Mouse (Mus musculus) spleen, postnatal 10 days (tissue): ENCODE results near the gene Paf1.

Experiments
- DNase-seq, 2 experiments: peaks; one replicate each; pipeline ENCODE4 v3.0.0; 2021 to 2022; ENCODE audit warnings: low spot score in 2 of 2

Paf1 gene

GRCm38 (mm10) chr7:28370977-28371513, 21.7 kb upstream of the Paf1 start:
- peak; percentile 28 to 35 for DNase-seq

- DNase-seq = peak; percentile 43 to 65
These were observed 21.2 kb upstream of the Paf1 start for GRCm38 (mm10) chr7:28371514-28371989.

- peak; percentile 95 to 97 for DNase-seq
These were observed 20.3 kb upstream of the Paf1 start, which contains the start of gene Plekhg2 for GRCm38 (mm10) chr7:28372251-28373108. Gene Plekhg2, minus strand, starts transcription at chr7:28372599.

GRCm38 (mm10) chr7:28373131-28373581, 19.6 kb upstream of the Paf1 start:
- peak; percentile 60 to 84 for DNase-seq

GRCm38 (mm10) chr7:28373891-28374495, 18.8 kb upstream of the Paf1 start:
- no peak for DNase-seq

- DNase-seq = no peak
These were observed 18.1 kb upstream of the Paf1 start for GRCm38 (mm10) chr7:28374647-28375046.

GRCm38 (mm10) chr7:28375176-28375921, 17.4 kb upstream of the Paf1 start:
- DNase-seq = peak; percentile 77 to 92

GRCm38 (mm10) chr7:28376011-28376771, 16.6 kb upstream of the Paf1 start:
- DNase-seq = peak; percentile 49 to 63

- peak; percentile 32 to 48 for DNase-seq
These were observed 15.3 kb upstream of the Paf1 start for GRCm38 (mm10) chr7:28377190-28378065.

- DNase-seq = peak; percentile 55 to 72
These were observed 14.6 kb upstream of the Paf1 start for GRCm38 (mm10) chr7:28378066-28378690.

- DNase-seq = peak; percentile 93 to 96
These were observed 13.7 kb upstream of the Paf1 start for GRCm38 (mm10) chr7:28378769-28379651.

GRCm38 (mm10) chr7:28380237-28381016, 12.3 kb upstream of the Paf1 start, which contains the start of gene Zfp36:
Gene Zfp36, minus strand, starts transcription at chr7:28380253.
- no peak for DNase-seq

- peak; percentile 61 to 85 for DNase-seq
These were observed 11.5 kb upstream of the Paf1 start for GRCm38 (mm10) chr7:28381017-28381790.

GRCm38 (mm10) chr7:28381938-28382337, 10.8 kb upstream of the Paf1 start:
- peak; percentile 72 to 87 for DNase-seq

- DNase-seq = no peak
These were observed 10.3 kb upstream of the Paf1 start for GRCm38 (mm10) chr7:28382347-28382951.

GRCm38 (mm10) chr7:28382981-28383396, 9.8 kb upstream of the Paf1 start:
- peak; percentile 41 to 67 for DNase-seq
